Mouse (Mus musculus) erythroblast, embryonic 14.5 days (primary cell): ENCODE data around the gene Gm49661. TPM values are rescaled to one million over a fixed set of nuclear protein-coding genes. Genes with fewer than 3 reads are reported as not detected.

ENCODE experiments used
- H3K27me3 ChIP-seq: 2 replicates; pipeline ENCODE4 v1.6.1; 2012; ENCODE audit warnings: inconsistent platforms; ENCODE audit not compliant: control insufficient read depth
- H3K36me3 ChIP-seq: 2 replicates; pipeline ENCODE4 v1.6.1; 2012; ENCODE audit warnings: mild to moderate bottlenecking, inconsistent platforms; ENCODE audit not compliant: control insufficient read depth
- H3K4me1 ChIP-seq: 2 replicates; pipeline ENCODE4 v1.6.1; 2012; ENCODE audit warnings: inconsistent platforms; ENCODE audit not compliant: control insufficient read depth
- H3K4me3 ChIP-seq: replicated peaks from 2 replicates; pipeline ENCODE3; 2012; ENCODE audit warnings: moderate library complexity, mild to moderate bottlenecking, inconsistent platforms
- H3K9me3 ChIP-seq: 2 replicates; pipeline ENCODE4 v1.6.1; 2012; ENCODE audit warnings: low read length, inconsistent platforms, mixed read lengths; ENCODE audit not compliant: control insufficient read depth
- GATA1 ChIP-seq: IDR thresholded peaks from 2 replicates; pipeline ENCODE4 v1.6.1; 2012; ENCODE audit warnings: low read length, inconsistent platforms, mixed read lengths
- TAL1 ChIP-seq: IDR thresholded peaks from 3 replicates; pipeline ENCODE4 v1.6.1; 2012; ENCODE audit warnings: low read length, inconsistent platforms, mixed read lengths
- polyA plus RNA-seq: library from polyadenylated mRNA; stranded (reverse); fragments of >175 nt; gene quantifications from 2 replicates; pipeline ENCODE4 v1.2.3, GENCODE M21; 2012

Gm49661 gene
- polyA plus RNA-seq, 1 experiment: not detected

- peaks cover 10% of the 10 kb centered on the region for H3K4me1 ChIP-seq
- H3K9me3 ChIP-seq: no peaks in the 10 kb centered on the region; the same call in 1 of the 2 replicates
- no peaks in the 10 kb centered on the region for H3K36me3 ChIP-seq
- no peak overlapping the region for H3K4me3 ChIP-seq
- H3K27me3 ChIP-seq: peaks cover 75% of the 10 kb centered on the region
- TF ChIP-seq TAL1 (no peak), GATA1 (no peak)
Observed at GRCm38 (mm10) chr8:84928456-84929306, 40.6 kb downstream of the Gm49661 start.

DNA sequence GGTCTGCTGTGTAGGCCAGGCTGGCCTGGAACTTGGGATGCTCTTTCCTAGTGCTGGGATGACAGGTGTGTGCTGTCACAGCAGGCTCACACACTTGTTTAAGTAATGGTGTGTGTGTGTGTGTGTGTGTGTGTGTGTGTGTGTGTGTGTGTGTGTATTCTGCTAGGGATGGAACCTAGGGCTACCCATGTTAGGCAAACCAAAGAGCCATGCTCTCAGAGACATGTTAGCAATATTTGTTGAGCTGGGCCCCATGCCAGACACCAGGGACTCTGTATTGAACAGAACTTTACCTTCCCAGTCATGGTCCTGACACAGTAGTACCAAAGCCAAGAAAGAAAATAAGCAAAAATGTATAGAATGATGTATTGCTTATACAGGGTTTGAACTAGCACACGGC, 41.7 kb downstream of the Gm49661 start:
- H3K27me3 ChIP-seq: peaks cover 68% of the 10 kb centered on the region

DNA sequence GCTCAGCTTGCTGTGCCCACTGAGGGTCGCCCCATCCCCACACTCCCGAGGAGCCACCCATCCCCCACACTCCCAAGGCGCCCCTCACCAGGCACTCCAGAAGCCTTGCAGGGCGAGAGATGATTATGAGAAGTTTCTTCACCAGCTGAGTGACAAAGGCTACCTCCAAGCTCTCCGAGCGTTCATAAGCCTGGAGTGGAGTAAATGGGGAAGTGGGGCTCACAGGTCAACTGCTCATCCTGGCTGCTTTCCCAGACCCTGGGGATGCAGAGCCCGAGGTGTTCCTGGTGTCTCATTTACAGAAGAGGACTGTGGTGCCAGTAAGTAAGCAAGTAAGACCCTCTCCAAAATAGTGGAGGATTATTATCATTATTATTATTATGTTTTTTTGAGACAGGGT, 43.7 kb downstream of the Gm49661 start:
- Histone ChIP-seq H3K9me3 (no peaks in the 10 kb centered on the region; the same call in 1 of the 2 replicates), H3K27me3 (peaks cover 50% of the 10 kb centered on the region), H3K4me3 (no peak overlapping the region), H3K36me3 (peaks cover 1% of the 10 kb centered on the region), H3K4me1 (peaks cover 10% of the 10 kb centered on the region)
- TF ChIP-seq TAL1 (no peak), GATA1 (no peak)

More for the DNA sequence above, 41.7 kb downstream of the Gm49661 start:
- no peak overlapping the region for H3K4me3 ChIP-seq
- H3K9me3 ChIP-seq: no peaks in the 10 kb centered on the region; the same call in 1 of the 2 replicates
- no peak for TF ChIP-seq TAL1
- no peak for TF ChIP-seq GATA1
- peaks cover 10% of the 10 kb centered on the region for H3K4me1 ChIP-seq
- no peaks in the 10 kb centered on the region for H3K36me3 ChIP-seq

DNA sequence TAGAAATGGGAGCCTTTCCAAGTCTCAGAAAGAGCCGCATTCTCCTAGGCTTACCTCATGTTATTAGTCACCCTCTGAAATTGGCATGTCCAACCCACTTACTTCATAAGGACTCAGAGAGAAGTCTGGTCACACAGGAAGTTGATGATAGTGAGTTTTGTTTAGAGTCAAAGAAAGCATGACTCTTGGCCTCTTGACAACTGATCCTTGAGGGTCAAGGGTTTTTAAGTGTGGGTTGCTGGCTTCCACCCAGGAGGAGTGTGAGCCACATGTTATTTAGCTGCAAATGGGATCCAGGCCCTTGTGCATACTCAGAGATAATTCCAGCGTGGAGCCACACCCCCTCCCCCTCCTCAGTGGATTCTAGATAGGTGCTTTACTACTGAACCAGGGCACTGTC, 47.6 kb downstream of the Gm49661 start:
- Histone ChIP-seq H3K36me3 (peaks cover 6% of the 10 kb centered on the region), H3K27me3 (peaks cover 32% of the 10 kb centered on the region), H3K4me1 (peaks cover 4% of the 10 kb centered on the region), H3K4me3 (no peak overlapping the region), H3K9me3 (no peaks in the 10 kb centered on the region)
- TF ChIP-seq TAL1 (no peak), GATA1 (no peak)

DNA sequence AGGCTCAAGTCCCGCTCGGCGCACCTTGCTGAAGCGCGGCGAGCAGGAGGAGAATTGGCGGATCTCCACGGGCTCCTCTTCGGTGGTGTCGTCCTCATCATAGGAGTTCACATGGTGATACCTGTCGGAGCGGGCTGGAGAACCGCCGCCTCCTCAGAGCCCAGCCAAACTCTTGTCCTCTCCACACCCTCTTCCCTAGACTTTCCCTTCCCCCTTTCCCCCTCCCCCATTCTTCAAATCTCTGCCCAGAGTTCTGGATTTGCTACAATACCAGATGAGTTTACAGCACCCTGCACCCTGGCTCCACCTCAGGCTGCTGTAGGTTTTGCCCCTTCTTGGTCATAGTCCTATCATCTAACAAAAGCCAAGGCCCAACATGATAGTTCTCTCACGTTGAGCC, 50.6 kb downstream of the Gm49661 start:
- peaks cover 19% of the 10 kb centered on the region for H3K27me3 ChIP-seq
- H3K9me3 ChIP-seq: no peaks in the 10 kb centered on the region
- peaks cover 31% of the 10 kb centered on the region for H3K4me1 ChIP-seq
- TF ChIP-seq GATA1: no peak
- no peak for TF ChIP-seq TAL1
- H3K4me3 ChIP-seq: no peak overlapping the region
- peaks cover 16% of the 10 kb centered on the region for H3K36me3 ChIP-seq

GRCm38 (mm10) chr8:84917781-84918180, 51.5 kb downstream of the Gm49661 start:
- Histone ChIP-seq H3K4me3 (no peak overlapping the region), H3K36me3 (peaks cover 16% of the 10 kb centered on the region), H3K9me3 (no peaks in the 10 kb centered on the region), H3K27me3 (peaks cover 21% of the 10 kb centered on the region), H3K4me1 (peaks cover 40% of the 10 kb centered on the region)
- TF ChIP-seq GATA1: no peak
- TF ChIP-seq TAL1: no peak

Other genes with a start within 250 kb of the Gm49661 start
- gene G430095P16Rik, start 246.4 kb downstream of the Gm49661 start, polyA plus RNA-seq: 11.0 and 11.9 TPM in 2 replicates
- 1.9 and 2.6 TPM in 2 replicates for gene Nfix, start 169.1 kb downstream of the Gm49661 start, polyA plus RNA-seq
- gene Dand5, start 146.6 kb downstream of the Gm49661 start, polyA plus RNA-seq: 1.3 and 1.5 TPM in 2 replicates
- 10.3 and 11.6 TPM in 2 replicates for gene Gadd45gip1, start 137.9 kb downstream of the Gm49661 start, polyA plus RNA-seq
- gene Rad23a, start 128.8 kb downstream of the Gm49661 start, polyA plus RNA-seq: 740 and 808 TPM in 2 replicates
- gene Calr, start 122.5 kb downstream of the Gm49661 start, polyA plus RNA-seq: 29.4 and 30.9 TPM in 2 replicates
- 9.0 and 9.3 TPM in 2 replicates for gene Farsa, start 112.4 kb downstream of the Gm49661 start, polyA plus RNA-seq
- gene Syce2, start 97.3 kb downstream of the Gm49661 start, polyA plus RNA-seq: 15.0 TPM in 2 replicates
- gene Gcdh, start 75.5 kb downstream of the Gm49661 start, polyA plus RNA-seq: 15.0 and 18.3 TPM in 2 replicates
- 358 and 362 TPM in 2 replicates for gene Klf1, start 67.5 kb downstream of the Gm49661 start, polyA plus RNA-seq
- 4.8 and 7.7 TPM in 2 replicates for gene Dnase2a, start 60.9 kb downstream of the Gm49661 start, polyA plus RNA-seq
- gene Mast1, start 32.1 kb downstream of the Gm49661 start, polyA plus RNA-seq: 0.01 and 0.08 TPM in 2 replicates
- gene Rtbdn, start 22.4 kb downstream of the Gm49661 start, polyA plus RNA-seq: not detected in 2 replicates
- 111 and 222 TPM in 2 replicates for gene Prdx2, start 154 bp upstream of the Gm49661 start, polyA plus RNA-seq
- 162 and 179 TPM in 2 replicates for gene Rnaseh2a, start 334 bp upstream of the Gm49661 start, polyA plus RNA-seq
- gene Junb, start 9.3 kb upstream of the Gm49661 start, polyA plus RNA-seq: 9.6 and 10.3 TPM in 2 replicates
- 0.46 and 0.58 TPM in 2 replicates for gene Hook2, start 21.2 kb upstream of the Gm49661 start, polyA plus RNA-seq
- not detected in 2 replicates for gene Best2, start 45.1 kb upstream of the Gm49661 start, polyA plus RNA-seq
- gene Asna1, start 55.8 kb upstream of the Gm49661 start, polyA plus RNA-seq: 18.6 and 31.0 TPM in 2 replicates
- 77.0 and 92.3 TPM in 2 replicates for gene Trir, start 57.4 kb upstream of the Gm49661 start, polyA plus RNA-seq
- 1.7 and 1.8 TPM in 2 replicates for gene Tnpo2, start 67.5 kb upstream of the Gm49661 start, polyA plus RNA-seq
- 0.54 and 0.63 TPM in 2 replicates for gene Fbxw9, start 90.6 kb upstream of the Gm49661 start, polyA plus RNA-seq
- gene Gm5741, start 98.5 kb upstream of the Gm49661 start, polyA plus RNA-seq: 0.37 TPM in 1 of 2 replicates, not detected in the other
- gene Dhps, start 102.3 kb upstream of the Gm49661 start, polyA plus RNA-seq: 2.0 and 2.1 TPM in 2 replicates
- gene Wdr83os, start 111.3 kb upstream of the Gm49661 start, polyA plus RNA-seq: 0.28 and 1.5 TPM in 2 replicates
- gene Wdr83, start 111.9 kb upstream of the Gm49661 start, polyA plus RNA-seq: 2.7 and 4.7 TPM in 2 replicates
- 0.13 and 0.27 TPM in 2 replicates for gene Man2b1, start 113.8 kb upstream of the Gm49661 start, polyA plus RNA-seq
- 0.01 TPM in 1 of 2 replicates, not detected in the other for gene Zfp791, start 153.7 kb upstream of the Gm49661 start, polyA plus RNA-seq
- gene Cks1brt, start 182.5 kb upstream of the Gm49661 start, polyA plus RNA-seq: not detected in 2 replicates